Mouse (Mus musculus): Measurements from ENCODE around the gene Slc17a5.

The Slc17a5 gene

DNA sequence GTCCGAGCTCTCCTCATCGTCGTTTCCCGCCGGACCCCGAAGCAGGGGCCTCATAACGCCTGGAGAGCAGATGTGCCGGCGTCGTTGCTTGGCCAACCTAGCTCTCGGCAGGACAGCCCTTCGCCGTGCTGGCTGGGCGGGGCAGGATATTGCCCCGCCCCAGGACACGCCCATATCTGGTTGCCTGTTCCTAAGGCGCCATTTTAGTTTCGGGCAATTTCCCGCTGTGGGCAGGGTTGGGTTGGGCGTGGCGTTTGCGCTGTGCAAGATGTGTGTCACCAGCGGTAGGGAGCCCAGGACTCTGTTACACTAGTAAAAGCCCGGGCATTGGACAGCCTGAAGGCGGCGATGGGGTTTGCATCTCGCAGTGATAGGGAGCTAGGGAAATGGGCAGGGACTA, at the start of gene Slc17a5:
Gene Slc17a5, minus strand, starts transcription at position 128 of the 400 bp plus-strand sequence.
- DNase-seq (ENCODE audit: low spot score) = peak; percentile 91

DNA sequence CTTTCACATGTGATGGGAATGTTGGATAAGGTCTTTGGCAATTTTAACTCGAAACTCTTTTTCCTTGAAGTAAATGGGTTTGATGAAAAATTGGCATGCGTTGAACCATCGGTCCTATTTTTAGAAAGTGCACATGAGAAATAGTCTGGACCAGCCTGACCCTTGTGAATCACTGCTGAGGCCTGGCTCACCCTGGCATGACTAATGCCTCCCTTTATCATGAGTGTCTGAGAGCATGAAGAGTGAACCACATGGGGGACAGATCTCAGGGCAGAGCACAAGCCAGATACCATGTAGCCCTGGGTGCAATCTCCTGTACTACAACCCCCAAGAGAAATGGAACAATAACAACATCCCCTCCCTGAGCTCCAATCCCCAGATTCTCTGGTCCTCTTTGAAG, 46.1 kb upstream of the Slc17a5 start:
- DNase-seq (ENCODE audit: low spot score) = no peak

DNA sequence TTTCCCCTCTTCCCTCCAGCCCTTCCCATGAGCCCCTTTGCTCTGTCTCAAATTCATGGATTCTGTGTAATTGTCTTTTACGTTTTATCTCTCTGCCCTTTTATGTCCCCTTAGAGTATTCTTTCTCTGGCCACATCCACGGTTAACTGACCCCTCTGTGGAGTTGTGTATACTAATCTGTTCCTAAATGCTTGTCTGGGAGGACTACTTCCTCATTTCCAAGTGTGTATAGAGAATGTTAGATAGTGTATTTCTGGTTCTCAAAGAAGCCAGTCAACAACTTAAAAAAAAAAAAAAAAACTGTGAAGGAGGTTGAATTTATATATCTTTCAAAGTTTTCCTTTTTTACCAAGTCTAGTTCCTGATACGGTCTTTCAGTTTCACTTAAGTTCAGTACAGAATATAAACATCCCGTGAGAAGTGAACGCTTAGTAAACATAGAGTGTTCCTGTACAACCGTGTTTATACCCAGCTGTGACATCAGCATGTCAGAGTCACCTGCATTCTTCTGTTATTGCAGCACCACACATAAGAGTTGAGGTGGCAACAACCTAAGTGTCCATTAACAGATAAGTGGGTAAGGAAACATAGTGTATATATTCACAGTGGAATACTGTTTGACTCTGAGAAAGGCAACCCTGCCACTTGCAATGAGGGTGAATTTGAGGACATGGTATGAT, 44.1 kb upstream of the Slc17a5 start:
- DNase-seq (ENCODE audit: low spot score) = no peak

DNA sequence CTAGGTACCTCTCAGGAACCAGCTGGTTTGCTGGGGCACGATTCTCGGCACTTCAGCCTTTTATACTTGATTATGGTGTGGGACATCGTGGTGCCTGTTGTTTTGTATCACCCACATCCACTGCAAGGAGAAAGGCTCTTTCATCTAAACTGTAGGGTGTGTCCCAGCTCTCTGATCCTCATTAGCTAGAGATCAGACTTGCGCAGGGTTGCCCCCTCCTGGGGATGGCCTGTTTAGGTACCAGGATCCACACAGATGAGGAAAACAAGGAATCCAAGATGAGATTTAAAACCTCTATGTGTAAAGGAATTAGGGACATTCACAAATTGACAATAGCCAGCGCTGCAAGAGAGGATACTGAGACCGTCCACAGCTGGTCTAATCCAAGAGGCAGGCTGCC, 42.1 kb upstream of the Slc17a5 start:
- no peak for DNase-seq (ENCODE audit: low spot score)

DNA sequence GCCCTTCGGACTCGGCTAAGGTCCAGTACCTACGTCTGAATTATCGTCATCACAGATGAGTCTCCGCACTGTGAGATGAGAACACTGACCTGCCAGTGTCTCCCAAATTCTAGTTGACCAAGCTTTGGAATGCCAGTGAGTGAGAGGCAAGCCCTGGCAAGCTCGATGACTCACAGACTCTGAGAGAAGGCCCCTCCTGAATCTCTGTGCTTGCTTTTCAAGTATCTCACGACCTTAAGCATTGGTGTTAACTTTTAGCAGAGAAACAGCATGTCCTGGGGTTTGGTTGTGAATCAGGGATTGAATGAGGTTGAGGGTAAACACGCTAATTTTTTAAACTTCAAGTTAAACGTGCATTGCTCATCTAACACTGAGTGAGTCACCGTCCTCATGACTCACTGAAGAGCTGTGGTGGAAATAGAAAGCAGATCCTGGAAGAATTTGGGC, 35.5 kb upstream of the Slc17a5 start:
- no peak for DNase-seq (ENCODE audit: low spot score)

DNA sequence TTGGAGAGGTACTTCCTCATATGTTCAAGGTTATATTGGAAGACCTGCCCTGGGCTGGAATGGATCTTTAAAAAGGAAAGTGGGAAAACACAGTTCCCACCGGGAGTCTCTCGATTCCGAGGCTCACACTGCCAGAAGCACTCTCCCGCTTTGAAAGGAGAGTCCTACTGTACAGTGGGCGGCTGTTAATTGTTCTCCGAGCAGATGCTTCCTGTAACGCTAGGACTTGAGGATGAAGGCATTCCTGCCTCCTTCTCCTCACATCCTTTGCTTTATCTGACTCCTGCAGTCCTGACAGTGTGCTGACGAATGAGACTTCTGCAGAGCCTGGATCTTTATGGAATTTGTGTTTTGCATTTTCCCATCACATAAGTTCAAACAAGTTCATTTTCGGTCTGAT, 31.4 kb upstream of the Slc17a5 start:
- DNase-seq (ENCODE audit: low spot score) = no peak

DNA sequence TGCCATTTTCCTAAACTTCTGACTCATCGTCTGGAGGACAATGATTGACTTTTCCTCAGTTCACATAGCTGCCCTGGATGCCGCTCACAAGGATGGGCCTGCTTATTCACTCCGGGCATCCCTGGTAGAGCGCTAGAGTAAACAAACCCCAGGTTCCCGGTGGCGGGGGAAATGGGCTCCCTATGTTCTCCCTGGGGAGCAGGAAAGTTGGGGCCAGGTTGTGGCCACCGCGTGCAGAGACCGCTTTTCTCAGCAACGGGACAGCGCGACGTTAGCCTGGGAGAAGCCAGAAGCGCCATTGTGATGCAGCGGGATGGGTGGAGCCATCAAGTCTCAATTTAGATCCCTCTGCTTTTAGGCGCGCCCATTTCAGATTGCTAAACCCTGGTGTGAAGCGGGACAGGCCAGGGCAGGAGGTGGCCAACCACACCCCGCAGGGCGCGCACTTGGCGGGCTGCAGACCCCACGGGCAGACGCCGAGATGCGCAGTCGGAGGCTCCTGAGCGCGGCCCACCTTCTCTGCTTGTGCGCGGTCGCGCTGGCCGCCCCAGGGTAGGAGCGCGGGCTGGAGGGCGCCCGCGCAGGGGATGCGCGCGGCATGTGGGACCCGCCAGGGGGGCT, 27.7 kb upstream of the Slc17a5 start, which contains the start of gene Cd109:
Gene Cd109, plus strand, starts transcription at position 146 of the 621 bp plus-strand sequence.
- DNase-seq (ENCODE audit: low spot score) = no peak

DNA sequence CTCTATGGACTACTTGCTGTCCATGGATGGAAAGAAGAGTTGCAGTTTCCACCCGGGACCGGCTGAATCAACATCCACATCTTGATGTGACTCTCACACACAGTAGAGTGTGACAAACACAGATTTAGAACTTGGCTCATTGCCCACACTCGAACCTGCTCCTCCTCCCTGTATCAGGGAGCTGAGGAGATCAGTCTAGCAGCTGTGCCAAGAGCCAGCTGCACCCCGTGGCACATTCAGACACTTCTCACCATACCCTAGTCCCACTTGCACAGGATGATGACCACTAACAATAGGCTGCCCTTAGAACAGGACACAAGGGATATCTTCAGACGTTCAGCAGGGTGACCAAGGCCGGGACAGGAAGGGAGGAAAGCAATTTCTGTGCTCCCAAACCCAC, 26.4 kb upstream of the Slc17a5 start:
- no peak for DNase-seq (ENCODE audit: low spot score)

DNA sequence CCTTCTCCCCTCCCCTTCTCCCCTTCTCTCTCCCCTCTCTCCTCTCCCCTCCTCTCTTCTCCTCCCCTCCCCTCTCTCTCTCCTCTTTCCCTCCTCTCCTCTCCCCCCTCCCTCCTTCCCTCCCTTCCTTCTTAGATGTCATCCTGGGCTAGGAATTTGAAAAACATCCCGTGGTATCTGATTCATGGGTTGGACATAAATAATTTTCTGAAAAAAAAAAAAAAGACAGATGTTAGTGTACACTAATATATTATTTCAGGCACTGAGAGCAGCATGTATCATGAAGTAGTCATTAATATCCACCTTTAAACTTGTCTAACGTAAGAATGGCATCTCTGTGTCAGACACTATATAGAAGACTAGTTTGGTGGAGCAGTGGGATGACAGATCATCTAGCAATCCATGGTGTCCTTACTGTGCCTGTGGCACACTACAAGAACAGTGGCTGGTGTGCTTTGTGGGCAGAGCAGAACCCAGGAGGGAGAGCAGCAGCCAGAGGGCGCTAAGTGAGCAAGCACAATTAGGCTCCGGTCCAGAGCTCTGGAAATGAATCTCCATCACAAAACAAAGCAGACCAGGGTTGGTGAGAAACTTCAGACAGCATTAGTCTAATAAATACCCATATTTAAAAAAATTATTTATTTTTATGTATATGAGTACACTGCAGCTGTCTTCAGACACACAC, 13.3 kb upstream of the Slc17a5 start:
- peak; percentile 27 for DNase-seq (ENCODE audit: low spot score)

DNA sequence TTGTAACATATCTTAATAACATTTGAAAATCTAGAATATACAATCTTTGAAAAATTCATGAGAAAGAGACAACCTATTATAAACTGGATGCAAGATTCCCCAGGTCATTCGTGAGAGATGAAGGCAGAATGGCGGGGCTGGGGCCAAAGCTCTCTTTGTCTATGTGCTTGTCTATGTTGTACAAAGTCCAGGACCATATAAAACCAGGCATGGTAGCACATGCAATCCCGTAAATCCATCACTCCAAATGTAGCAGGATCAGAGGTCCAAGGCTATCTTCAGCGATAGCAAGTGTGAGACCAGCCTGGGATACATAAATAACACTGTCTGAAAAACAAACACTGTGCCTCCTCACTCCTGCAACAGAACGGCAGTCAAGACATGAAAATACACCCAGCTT, 12.1 kb upstream of the Slc17a5 start:
- DNase-seq (ENCODE audit: low spot score) = no peak

DNA sequence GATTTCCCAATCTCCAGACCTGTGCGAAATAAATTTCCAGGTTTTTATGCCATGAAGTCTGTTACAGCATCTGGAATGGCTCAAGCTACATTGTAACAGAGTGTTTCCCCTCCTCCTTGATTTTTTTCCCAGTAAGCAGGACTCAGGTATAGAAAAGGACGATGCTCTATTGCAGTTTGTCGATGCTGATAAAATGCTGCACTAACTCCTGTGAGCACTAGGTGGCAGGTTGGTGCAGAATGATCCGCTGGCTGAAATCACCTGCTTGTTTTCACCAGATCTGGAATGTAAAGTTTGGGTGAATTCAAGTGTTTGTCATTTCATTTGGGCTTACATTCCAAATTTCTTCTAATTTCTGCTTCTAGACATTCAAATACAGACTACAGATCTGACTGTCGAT, 9.0 kb upstream of the Slc17a5 start:
- no peak for DNase-seq (ENCODE audit: low spot score)

DNA sequence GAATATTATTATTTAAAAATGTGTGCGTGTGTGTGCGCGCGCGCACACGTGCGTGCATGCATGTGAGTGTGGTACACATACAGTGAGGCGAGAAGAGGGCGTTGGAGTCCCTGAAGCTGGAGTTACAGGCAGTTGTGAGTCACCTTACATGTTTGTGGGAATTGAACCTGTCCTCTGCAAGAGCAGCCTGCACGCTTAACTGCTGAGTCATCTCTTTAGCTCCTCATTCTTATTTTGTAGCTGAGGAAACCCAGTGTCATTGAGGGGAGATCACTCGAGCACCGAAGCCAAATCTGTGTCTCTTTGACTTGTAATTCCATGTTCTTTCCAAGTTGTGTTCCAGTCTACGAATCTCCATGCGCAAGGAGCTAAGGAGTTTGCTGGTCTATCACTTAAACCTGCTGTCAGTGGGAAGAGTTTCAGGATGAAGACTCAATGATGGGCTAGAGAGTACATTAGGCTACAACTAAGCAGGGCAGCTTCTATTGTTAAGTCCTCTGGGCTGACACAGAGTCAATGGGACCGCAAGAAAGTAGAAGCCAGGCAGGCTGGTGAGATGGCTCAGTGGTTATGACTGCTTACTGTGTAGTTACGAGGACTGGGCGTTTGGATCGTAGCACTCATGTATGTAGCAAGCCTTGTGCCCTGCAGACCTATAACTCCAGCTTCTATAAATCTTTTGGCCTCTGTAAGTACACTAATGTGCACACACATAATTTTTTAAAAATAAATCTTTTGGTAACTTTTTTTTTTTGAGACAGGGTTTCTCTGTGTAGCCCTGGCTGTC, 8.1 kb upstream of the Slc17a5 start:
- DNase-seq (ENCODE audit: low spot score) = no peak

DNA sequence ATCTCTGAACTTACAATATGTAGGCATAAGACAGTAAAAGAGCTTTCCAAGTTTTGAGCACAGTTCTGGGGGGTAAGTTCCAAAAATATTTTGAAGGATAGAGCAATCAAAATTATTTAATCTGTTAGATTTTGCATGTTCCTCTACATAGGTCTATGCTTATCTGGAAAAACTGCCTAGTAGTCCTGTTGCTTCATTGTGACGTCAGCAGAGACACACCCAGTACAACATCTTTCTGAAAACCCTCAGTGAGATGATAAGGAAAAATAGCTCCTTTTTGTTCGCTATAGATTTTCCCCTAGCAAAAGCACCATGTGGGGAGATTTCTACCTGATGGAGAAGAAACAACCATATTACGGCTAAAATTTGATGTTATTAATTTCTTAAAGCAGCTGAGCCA, 7.4 kb upstream of the Slc17a5 start:
- DNase-seq (ENCODE audit: low spot score) = no peak

DNA sequence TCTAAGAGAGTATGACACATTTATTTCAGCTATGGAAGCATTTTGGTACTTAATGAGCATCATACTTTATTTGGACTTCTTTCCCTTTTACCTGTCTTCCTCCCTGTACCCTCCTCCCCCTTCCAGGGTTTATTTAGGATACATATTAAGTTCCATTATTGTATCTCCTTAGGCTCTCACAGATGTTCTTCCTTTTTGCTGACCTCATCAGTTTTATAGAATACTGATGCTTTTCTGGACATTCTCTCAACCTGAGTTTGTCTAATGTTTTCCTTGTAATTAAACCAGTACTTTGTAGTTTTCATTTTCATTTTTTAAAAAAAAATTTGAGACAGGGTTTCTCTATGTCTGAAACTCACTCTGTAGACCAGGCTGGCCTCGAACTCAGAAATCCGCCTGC, 2.6 kb upstream of the Slc17a5 start:
- DNase-seq (ENCODE audit: low spot score) = no peak

DNA sequence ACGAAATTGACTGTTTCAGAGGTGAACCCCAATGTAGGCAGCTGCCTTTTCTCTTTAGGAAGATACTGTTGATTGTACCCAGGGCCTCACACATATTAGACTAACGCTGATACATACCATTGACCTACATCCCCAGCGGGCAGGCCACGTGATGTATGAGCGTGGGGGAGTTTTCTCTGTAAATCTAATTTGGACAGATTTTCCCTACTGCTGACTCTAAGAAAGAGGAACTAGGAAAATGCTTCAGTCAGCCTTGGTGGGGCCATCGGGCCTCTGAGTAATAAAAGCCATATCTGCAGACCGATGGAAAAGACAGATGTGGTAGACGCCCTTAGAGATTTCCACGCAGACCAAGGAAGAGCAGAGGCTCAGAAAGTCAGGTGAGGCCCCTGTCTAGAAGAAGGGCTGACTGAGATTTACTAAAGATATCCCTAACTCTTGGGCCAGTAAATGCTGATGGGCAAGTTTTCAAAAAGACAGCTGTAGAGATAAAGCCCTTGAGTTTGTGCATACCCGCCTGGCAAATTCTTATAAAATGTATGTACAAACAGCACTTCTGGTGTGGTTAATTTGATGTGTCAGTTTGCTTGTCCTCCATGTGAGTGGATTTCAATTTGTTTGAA, 681 bp upstream of the Slc17a5 start:
- DNase-seq (ENCODE audit: low spot score) = peak; percentile 15

DNA sequence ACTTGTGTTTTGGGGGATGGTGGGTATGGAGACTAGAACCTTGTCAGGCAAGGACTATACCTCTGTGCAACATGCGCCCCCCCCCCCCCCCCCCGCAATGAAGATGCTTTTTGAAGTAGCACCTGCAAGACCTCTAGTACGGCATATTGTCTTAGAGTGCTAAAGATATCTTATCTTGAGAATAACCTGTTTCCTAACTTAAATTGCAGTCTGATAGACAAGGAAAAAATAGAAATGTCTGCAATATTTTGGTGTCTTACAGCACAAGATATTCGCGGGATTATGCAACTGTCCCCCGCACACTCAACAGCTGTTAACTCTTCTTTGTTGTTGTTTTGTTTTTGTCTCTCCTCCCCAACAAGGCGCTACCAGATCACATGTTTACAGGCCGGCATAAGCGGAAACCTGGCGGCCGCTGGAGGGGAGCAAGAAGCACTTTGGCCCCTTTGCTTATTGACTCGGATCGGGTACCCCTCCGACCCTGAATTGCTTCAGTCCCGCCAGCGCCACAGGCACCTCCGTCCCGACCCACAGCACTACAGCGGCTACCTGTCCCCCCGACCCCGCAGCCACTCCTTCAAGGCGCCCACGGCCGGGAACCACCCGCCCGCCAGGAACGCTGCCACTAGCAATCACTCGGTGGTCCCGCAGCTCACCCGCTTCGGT, 490 bp downstream of the Slc17a5 start:
- DNase-seq (ENCODE audit: low spot score) = no peak

DNA sequence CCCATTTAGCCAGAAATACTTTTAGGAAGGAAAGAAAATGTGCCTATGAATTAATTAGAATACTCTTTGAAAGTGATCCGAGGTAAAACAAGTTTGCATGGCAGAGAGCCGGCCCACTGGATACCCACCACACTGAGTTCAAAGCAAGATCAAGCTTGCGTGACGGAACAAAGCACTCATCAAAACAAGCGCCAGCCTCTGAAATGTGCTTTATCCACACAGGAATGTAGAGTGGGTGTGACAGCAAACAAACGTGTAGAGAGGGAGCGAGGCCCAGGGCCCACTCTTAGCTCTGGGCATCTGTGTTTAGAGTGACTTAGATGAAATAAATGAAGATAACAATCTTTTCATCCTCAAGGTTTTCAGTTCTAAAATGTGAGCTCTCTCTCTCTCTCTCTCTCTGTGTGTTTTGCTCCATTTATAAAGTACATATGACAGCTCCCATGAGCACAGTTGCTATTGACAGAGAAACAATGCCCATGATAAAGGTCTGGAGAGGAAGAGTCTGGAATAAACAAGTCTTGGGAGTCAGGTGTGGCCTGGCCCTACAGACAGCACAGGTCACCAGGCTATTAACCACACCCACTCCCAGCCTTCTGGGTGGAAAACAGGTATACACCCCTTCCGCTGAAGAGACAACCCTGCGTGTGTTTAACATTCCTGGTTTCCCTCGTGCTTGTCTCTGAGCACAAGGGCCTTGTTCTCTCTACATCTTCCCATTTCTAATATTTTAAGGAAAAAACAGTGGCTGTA, 8.0 kb downstream of the Slc17a5 start:
- no peak for DNase-seq (ENCODE audit: low spot score)

DNA sequence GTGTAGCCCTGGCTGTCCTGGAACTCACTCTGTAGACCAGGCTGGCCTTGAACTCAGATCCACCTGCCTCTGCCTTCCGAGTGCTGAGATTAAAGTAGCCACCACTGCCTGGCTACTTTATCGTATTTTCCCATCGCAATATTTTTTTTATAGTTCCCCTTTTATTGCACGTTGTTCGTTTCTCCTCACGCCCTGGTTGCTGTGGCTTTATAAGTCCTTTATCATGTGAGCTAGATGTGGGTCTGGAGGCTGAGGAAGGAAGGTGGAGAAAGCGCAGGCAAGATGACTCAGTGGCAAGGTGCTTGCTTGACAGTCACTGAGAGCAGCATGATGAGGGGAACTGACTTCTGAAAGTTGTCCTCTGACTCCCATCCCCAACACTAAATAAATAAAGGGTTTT, 9.0 kb downstream of the Slc17a5 start:
- DNase-seq (ENCODE audit: low spot score) = no peak

DNA sequence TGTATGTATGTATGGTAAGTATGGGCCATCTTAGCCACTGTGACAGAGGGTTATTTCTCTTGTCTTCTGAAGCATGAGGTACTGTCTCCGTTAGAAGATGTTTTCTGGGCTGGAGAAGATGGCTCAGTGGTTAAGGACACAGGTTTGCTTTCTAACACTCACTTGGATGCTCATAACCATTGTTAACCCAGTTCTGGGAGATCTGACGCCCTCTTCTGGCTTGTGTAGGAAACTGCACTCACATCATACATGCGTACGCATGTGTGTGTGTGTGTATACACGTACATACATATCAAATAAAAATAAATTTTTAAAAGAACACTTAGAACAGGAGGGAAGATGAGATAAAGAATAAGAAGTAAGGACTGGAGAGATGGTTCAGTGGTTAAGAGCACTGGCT, 11.4 kb downstream of the Slc17a5 start:
- DNase-seq (ENCODE audit: low spot score) = no peak

DNA sequence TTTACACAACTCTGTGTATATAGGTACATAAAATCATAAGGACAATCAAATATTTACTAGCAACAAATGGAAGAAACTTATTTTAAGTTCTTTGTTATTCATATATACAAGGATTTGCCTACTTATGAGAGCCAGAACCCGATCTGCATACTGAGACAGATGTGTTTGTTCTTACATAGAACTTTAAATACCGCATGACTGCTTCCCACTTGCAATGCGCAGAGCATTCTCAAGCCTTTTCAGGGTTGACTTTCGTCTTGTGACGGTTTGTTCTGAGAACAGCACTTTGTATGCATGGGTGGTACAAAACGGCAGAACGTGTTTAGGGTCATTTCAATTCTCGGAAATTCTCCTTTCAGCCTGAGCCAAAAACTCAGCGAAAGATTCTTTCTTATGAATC, 17.9 kb downstream of the Slc17a5 start:
- DNase-seq (ENCODE audit: low spot score) = no peak

DNA sequence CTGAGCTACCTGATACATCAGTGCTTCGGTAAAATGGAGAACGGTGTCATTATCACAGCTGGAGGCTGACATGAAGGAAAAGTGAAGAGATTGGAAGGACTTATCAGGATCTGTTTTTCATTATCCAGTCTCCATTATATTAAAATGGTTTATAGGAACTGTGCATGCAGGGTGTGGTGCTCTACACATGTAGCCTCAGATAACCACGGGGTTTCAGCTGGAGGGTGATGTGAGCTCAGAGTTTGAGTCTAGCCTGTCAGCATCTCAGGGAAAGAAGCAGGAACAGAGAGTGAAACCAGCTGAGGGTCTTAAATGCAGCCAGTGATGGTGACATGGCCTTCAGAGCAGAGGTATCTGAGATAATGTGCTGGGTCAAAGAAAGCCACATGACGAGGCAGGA, 28.4 kb downstream of the Slc17a5 start:
- no peak for DNase-seq (ENCODE audit: low spot score)

All from spleen, adult 12 weeks (tissue).